Comparison of ENCODE assay signal across 25 mouse cellular contexts in genomic region chr6:120609858-120610257, GRCm38 (mm10). TPM values are rescaled to one million over a fixed set of nuclear protein-coding genes. Genes with fewer than 3 reads are reported as not detected.
DNase-seq lines count a peak whose midpoint lies in the region; ATAC-seq and TF ChIP-seq lines count a peak whose summit lies in the region.
"Had no signal": no experiment of that assay in that cellular context is flagged by ENCODE, and none has a peak within 500 bp of the region (broad histone marks: within the 10 kb centered on the region; RNA-seq: fewer than 3 reads in every experiment).

No protein-coding gene starts in this region.

- 67% methylated on average over 4 of the region's 4 CpGs for WGBS in liver, embryonic 14.5 days (ENCODE audit: insufficient replicate concordance)
- 69% methylated on average over 4 of the region's 4 CpGs for WGBS in liver, embryonic 16.5 days (ENCODE audit: insufficient replicate concordance)

- TF ChIP-seq CTCF in layer of hippocampus, adult 2 months (conservative IDR thresholded peaks at IDR 0.05), result peak; percentile 31
- peak; percentile 33 for TF ChIP-seq CTCF in liver, embryonic 14.5 days (IDR thresholded peaks at IDR 0.05; ENCODE audit: low read depth)

- no peak for DNase-seq in layer of hippocampus, adult 2 months (ENCODE audit: low spot score in 2 of 2)
- DNase-seq in layer of hippocampus, postnatal 10 days (ENCODE audit: low spot score in 2 of 2), result no peak
- no peak for DNase-seq in liver, embryonic 14.5 days (ENCODE audit: low read depth in 3 of 3, low spot score in 3 of 3)
- DNase-seq in liver, result no peak
- DNase-seq: adrenal gland, adult 8-10 months; adrenal gland, postnatal 25 days; cerebellum, adult 11-12 months; cerebellum, adult 8-10 months; cerebellum, postnatal 10 days; cerebellum, postnatal 36 days; gastrocnemius, postnatal 25 days; heart, adult 18-20 months; heart, postnatal 10 days; heart, postnatal 36 days had no signal

- H3K4me2 ChIP-seq in liver, embryonic 14.5 days (ENCODE audit: low read depth), result no peak overlapping the region
- H3K4me2 ChIP-seq in liver, embryonic 16.5 days (ENCODE audit: low read depth, low read length), result no peak overlapping the region
- H3K4me2 ChIP-seq: forebrain, embryonic 13.5 days; heart, embryonic 12.5 days; heart, embryonic 15.5 days; hindbrain, embryonic 13.5 days had no signal

- H3K27me3 ChIP-seq in liver, embryonic 14.5 days (ENCODE audit: control insufficient read depth, insufficient read depth, low read length), result no peaks in the 10 kb centered on the region
- H3K27me3 ChIP-seq in liver, embryonic 16.5 days (ENCODE audit: control insufficient read depth, insufficient read depth, low read depth, low read length), result no peaks in the 10 kb centered on the region
- H3K27me3 ChIP-seq: heart, embryonic 12.5 days; heart, embryonic 15.5 days; hindbrain, embryonic 13.5 days had no signal

- H3K36me3 ChIP-seq in liver, embryonic 14.5 days (replicated peaks; ENCODE audit: control insufficient read depth, insufficient read depth, low read depth), result no peaks in the 10 kb centered on the region
- no peaks in the 10 kb centered on the region for H3K36me3 ChIP-seq in liver, embryonic 16.5 days (ENCODE audit: control insufficient read depth, insufficient read depth)
- H3K36me3 ChIP-seq: forebrain, embryonic 10.5 days; heart, embryonic 12.5 days; heart, embryonic 15.5 days; hindbrain, embryonic 10.5 days; hindbrain, embryonic 13.5 days had no signal

- ATAC-seq in liver, embryonic 14.5 days (ENCODE audit: insufficient read depth), result no peak
- no peak for ATAC-seq in liver, embryonic 16.5 days (ENCODE audit: low read depth)
- ATAC-seq in frontal cortex, adult (ENCODE audit: low TSS enrichment), result no peak
- ATAC-seq: activated CD4-positive, CD25-positive, alpha-beta regulatory T cell, adult 4 months; forebrain, embryonic 13.5 days; forebrain, embryonic 16.5 days; hindbrain, embryonic 16.5 days had no signal

- no peak overlapping the region for H3K27ac ChIP-seq in layer of hippocampus, adult 2 months
- H3K27ac ChIP-seq in liver, embryonic 14.5 days, result no peak overlapping the region
- H3K27ac ChIP-seq in liver, embryonic 16.5 days (ENCODE audit: low read length), result peak overlapping the region; percentile 41; the same call in 1 of the 2 replicates
- H3K27ac ChIP-seq: forebrain, embryonic 10.5 days; forebrain, embryonic 13.5 days; heart, embryonic 15.5 days; hindbrain, embryonic 10.5 days; hindbrain, embryonic 13.5 days had no signal

- peaks cover 27 to 28% of the 10 kb centered on the region in 2 experiments for H3K4me1 ChIP-seq in liver, embryonic 14.5 days (replicated peaks; ENCODE audit: control insufficient read depth in 2 of 2, insufficient read depth in 2 of 2, low read length in 1 of 2)
- H3K4me1 ChIP-seq in liver, embryonic 16.5 days (ENCODE audit: control insufficient read depth, low read depth, low read length), result peaks cover 26% of the 10 kb centered on the region
- H3K4me1 ChIP-seq: heart, embryonic 12.5 days; heart, embryonic 15.5 days; hindbrain, embryonic 13.5 days had no signal

- no peak for TF ChIP-seq EP300 in liver, embryonic 14.5 days (IDR thresholded peaks at IDR 0.05; ENCODE audit: low read depth)

- no peak overlapping the region for H3K9ac ChIP-seq in liver, embryonic 14.5 days (replicated peaks)
- no peak overlapping the region for H3K9ac ChIP-seq in liver, embryonic 16.5 days (ENCODE audit: low read depth, low read length)
- H3K9ac ChIP-seq: forebrain, embryonic 13.5 days; heart, embryonic 12.5 days; heart, embryonic 15.5 days; hindbrain, embryonic 13.5 days had no signal

- H3K9me3 ChIP-seq in liver, embryonic 14.5 days (ENCODE audit: control insufficient read depth, low read length), result no peaks in the 10 kb centered on the region
- H3K9me3 ChIP-seq in liver, embryonic 16.5 days (replicated peaks; ENCODE audit: control insufficient read depth, low read length), result no peaks in the 10 kb centered on the region
- H3K9me3 ChIP-seq: forebrain, embryonic 10.5 days; forebrain, embryonic 13.5 days; heart, embryonic 12.5 days; heart, embryonic 15.5 days; hindbrain, embryonic 10.5 days; hindbrain, embryonic 13.5 days had no signal

- H3K4me3 ChIP-seq in layer of hippocampus, adult 2 months, result no peak overlapping the region
- H3K4me3 ChIP-seq in liver, embryonic 14.5 days (ENCODE audit: insufficient read depth in 1 of 2, low read depth in 2 of 2, low read length in 2 of 2), result no peak overlapping the region
- H3K4me3 ChIP-seq in liver, embryonic 16.5 days (ENCODE audit: low read depth, low read length), result no peak overlapping the region
- H3K4me3 ChIP-seq: forebrain, embryonic 10.5 days; forebrain, embryonic 13.5 days; heart, embryonic 12.5 days; heart, embryonic 15.5 days; hindbrain, embryonic 10.5 days; hindbrain, embryonic 13.5 days had no signal

RNA-seq across cellular contexts. Expression of gene Cecr2, which starts 56.3 kb away (rescaled TPM):
- 10 to 100 TPM; 10.0 to 11.8 TPM for total RNA-seq in layer of hippocampus, adult 2 months (2021)
- 1 to 10 TPM; 8.6 to 8.9 TPM for total RNA-seq in layer of hippocampus, postnatal 10 days (2021)
- 5.5 and 6.2 TPM in 2 replicates for polyA plus RNA-seq in liver, embryonic 14.5 days (2012; rRNA removed)
- 7.1 and 8.2 TPM in 2 replicates for polyA plus RNA-seq in liver, embryonic 14.5 days (2014; fragmentation: Nextera tagmentation; extraction: Ambion mirVana)
- 4.9 and 6.0 TPM in 2 replicates for polyA plus RNA-seq in liver, embryonic 16.5 days (2015; fragmentation: Nextera tagmentation; extraction: Ambion mirVana)
